Mouse (Mus musculus) thymus, postnatal 10 days (tissue): ENCODE measurements at regions not wholly inside any gene's neighbourhood (a gene's known extent, or its start where the extent isn't known, plus 50 kb on each side); places are given as distances from the start of the nearest gene placed in this dataset.

Experiments used
- DNase-seq, 2 experiments: peaks; one replicate each; pipeline ENCODE4 v3.0.0; 2021; ENCODE audit warnings: low spot score in 2 of 2

- DNase-seq: no peak
These were observed 80.1 kb downstream of the Gm572 start for GRCm38 (mm10) chr4:148723208-148723607.

GRCm38 (mm10) chr4:148723934-148724719, 80.1 kb upstream of the Casz1 start:
- no peak for DNase-seq

GRCm38 (mm10) chr4:148728800-148729199, 75.4 kb upstream of the Casz1 start:
- no peak for DNase-seq

- DNase-seq: no peak
These were observed 72.6 kb upstream of the Casz1 start for GRCm38 (mm10) chr4:148731586-148731985.

GRCm38 (mm10) chr4:148734061-148734460, 70.2 kb upstream of the Casz1 start:
- no peak for DNase-seq

- no peak for DNase-seq
These were observed 69.7 kb upstream of the Casz1 start for GRCm38 (mm10) chr4:148734547-148734946.

- DNase-seq: no peak
These were observed 65.4 kb upstream of the Casz1 start for GRCm38 (mm10) chr4:148738601-148739530.

GRCm38 (mm10) chr4:148742549-148743413, 61.4 kb upstream of the Casz1 start:
- peak in 1 of 2 experiments; percentile 69 for DNase-seq

- DNase-seq: no peak
These were observed 60.8 kb upstream of the Casz1 start for GRCm38 (mm10) chr4:148743414-148743844.

GRCm38 (mm10) chr4:148744053-148744452, 60.2 kb upstream of the Casz1 start:
- DNase-seq: no peak

GRCm38 (mm10) chr4:148746460-148747314, 57.5 kb upstream of the Casz1 start:
- no peak for DNase-seq

GRCm38 (mm10) chr4:148747315-148747644, 56.9 kb upstream of the Casz1 start:
- DNase-seq: no peak

- no peak for DNase-seq
These were observed 54.2 kb upstream of the Casz1 start for GRCm38 (mm10) chr4:148750030-148750429.

- no peak for DNase-seq
These were observed 52.6 kb upstream of the Casz1 start for GRCm38 (mm10) chr4:148751591-148751990.

GRCm38 (mm10) chr4:148752360-148753093, 51.7 kb upstream of the Casz1 start:
- DNase-seq: no peak

- DNase-seq: no peak
These were observed 51.0 kb upstream of the Casz1 start for GRCm38 (mm10) chr4:148753143-148753798.

- DNase-seq: no peak
These were observed 50.4 kb upstream of the Casz1 start for GRCm38 (mm10) chr4:148753849-148754248.
